Mouse (Mus musculus) brain, embryonic 14.5 days (tissue): ENCODE results near the gene Fbxo5.

ENCODE experiments used
- CTCF ChIP-seq: fragments of 200-500 bp; IDR thresholded peaks from 2 replicates; pipeline ENCODE4 v1.5.1; 2012; ENCODE audit warnings: inconsistent platforms, mild to moderate bottlenecking, moderate library complexity, borderline replicate concordance; ENCODE audit not compliant: insufficient read depth, insufficient read length; ENCODE audit errors: extremely low read depth
- POLR2A ChIP-seq: fragments of 200-500 bp; IDR thresholded peaks from 2 replicates; pipeline ENCODE4 v1.6.1; 2012; ENCODE audit warnings: mild to moderate bottlenecking, inconsistent platforms, borderline replicate concordance; ENCODE audit not compliant: poor library complexity, insufficient read depth, insufficient read length, severe bottlenecking; ENCODE audit errors: extremely low read depth

- TF ChIP-seq POLR2A (no peak), CTCF (no peak)
Observed at GRCm38 (mm10) chr10:5803739-5804138, 1.7 kb downstream of the Fbxo5 start.
